Mouse (Mus musculus) layer of hippocampus, postnatal 14 days (tissue): Measurements from ENCODE around the gene Kat6b. TPM values are rescaled to one million over a fixed set of nuclear protein-coding genes. Genes with fewer than 3 reads are reported as not detected.
A peak's percentile ranks its signal among the peaks of the same experiment; 100 is the strongest.

Experiments
- DNase-seq, 2 experiments: peaks; one replicate each; pipeline ENCODE4 v3.0.0; 2021 to 2022; ENCODE audit warnings: low spot score in 2 of 2, mixed read lengths in 1 of 2
- total RNA-seq, 2 experiments: library from RNA; stranded (reverse); gene quantifications; 2 replicates each; pipeline ENCODE4 v1.2.3; 2021

The Kat6b gene
- total RNA-seq, 2 experiments from 2014 or later, result 58.0 to 62.2 TPM

DNA sequence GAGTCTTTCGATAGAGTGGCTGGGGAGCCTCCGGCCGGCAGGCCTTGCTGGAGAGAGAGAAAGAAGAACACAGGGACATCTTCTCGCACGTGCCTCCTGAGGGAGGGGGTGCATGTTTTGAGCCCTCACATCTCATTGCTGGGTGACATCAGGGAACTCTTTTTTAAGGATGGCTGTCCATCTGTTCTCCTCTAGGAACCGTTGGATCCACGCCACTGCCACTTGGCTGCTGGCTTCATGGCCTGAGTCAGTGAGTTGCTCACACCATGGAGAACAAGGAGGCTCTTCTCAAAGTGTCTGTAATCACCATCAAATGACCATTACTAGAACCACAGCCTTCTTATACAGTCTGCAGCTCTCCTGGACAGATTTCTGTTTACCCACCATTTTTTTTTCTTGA, 108.4 kb downstream of the Kat6b start:
- DNase-seq, result no peak

DNA sequence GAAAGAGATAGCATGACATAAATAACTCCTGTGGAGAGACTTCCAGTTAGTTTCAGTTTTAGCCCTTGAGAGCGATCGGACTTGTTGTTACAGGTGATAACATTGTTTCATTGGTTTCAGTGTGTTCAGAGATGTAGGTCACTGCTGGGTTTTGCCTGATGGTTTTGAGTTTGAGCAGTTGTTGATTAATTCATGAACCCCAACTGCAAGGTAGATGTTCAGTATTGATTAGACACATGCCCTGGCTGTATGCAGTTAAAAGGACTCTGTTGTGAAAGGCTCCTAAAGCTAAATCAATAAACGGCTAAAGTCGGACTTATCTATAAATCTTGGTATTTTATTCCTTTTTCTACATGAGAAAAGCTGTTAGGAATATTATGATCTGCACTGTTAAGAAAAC, 109.0 kb downstream of the Kat6b start:
- no peak for DNase-seq

- no peak for DNase-seq
Observed at GRCm38 (mm10) chr14:21592152-21592551, 110.9 kb downstream of the Kat6b start.

DNA sequence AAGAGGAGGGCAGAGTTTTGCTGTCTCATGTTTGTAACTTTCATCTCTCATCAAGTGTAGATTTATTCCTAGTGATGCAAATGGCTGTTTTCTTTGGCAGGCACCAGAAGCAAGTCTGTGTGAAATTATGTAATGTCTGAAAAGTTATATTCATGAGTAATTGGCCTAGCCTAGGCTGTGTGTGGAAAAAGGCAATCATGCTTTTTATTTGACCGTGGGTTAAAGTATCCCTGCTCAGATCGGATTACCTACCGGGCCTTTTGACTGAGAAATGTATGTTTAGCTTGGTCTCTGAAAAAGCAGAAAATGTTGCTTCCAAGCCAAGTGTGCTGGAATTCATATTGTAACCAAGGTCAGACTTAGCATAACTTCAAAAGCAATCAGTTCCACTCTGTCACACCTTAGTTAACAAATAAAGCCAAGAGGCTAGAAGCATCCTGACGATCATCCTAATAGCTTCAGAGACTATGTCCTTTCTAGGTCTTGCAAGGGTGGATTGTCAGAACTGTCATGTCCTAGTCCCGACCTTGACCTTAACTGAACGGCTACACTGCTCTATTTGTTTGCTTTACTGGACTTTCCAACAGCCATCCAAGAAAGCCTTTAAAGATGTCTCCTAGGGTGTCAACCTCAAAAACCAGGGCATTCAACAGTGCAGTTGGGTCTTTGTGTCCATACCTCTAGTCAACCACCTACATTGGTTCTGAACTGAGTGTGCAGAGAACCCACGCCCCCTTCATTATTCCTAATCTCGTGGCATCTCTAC, 111.9 kb downstream of the Kat6b start:
- DNase-seq, result no peak

DNA sequence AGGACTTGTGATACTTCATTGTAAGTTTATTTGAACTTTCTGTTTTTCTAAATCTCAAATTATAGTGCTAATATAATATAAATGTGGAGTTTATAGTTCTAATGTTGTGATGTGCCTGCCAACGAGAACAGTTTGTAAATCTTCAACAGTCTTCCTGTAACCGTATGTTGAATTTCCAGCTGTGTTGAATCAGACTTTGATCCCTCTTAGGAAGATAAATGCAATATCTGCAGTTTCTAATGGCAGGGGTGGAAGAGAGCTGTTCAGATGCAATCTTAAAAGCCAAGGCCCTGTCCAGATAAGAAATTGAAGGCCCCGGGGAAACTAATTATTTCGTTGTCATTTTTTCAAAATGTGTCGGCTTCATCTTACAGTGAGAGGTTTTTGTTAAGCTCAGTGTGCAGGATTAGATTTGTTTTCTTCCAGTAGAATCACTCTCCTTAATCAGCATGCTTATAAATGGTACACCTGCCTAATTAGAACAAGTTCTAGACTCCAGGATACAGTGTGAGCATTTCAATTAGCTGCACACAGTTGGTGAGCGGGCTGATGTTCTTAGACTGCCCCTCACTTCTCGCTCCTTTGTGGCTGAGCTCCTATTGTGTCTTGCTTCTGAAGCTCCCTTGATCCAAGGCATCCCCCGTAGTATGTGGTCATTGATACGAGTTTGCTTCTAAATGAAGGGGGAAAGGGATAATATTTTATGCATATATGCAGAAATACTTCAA, 118.4 kb downstream of the Kat6b start:
- no peak for DNase-seq

DNA sequence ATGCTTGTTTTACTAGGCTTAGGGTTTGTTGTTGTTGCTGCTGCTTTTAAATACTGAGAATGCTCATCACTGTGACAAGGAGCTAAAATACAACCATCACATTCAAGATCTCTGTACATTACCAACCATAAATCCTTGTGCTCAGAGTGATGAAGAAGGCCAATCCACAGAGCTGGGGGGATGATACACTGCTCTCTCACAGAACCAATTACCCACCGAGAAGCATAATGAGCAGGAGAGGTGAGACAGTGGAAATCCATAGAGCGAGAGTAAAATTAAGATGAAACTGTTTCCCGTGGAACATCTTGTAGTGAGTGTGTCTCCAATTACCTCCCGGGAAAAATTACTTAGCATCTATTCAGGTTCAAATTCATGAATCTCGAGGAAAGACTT, 118.9 kb downstream of the Kat6b start:
- DNase-seq, result no peak

- no peak for DNase-seq
Observed at GRCm38 (mm10) chr14:21600628-21601027, 119.4 kb downstream of the Kat6b start.

DNA sequence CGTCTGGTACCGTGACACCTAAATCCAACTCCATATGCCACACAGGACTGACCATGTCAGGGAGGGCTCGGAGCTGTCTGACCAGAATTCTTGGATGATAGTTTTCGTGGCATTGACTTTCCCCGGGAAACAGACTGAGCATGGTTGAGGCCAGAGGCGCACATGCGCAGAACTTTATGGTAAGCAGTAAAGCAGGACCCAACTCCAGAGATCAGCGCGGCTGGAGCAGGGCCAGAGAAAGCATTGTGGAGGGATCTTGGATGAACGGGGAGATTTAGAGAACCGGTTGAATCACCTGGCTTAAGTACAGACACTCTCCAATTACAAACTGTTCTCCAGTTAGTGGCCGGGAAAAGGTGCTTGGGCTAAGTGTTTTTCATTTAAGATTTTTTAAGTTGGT, 120.9 kb downstream of the Kat6b start:
- no peak for DNase-seq

- DNase-seq, result no peak
Observed at GRCm38 (mm10) chr14:21602937-21603336, 121.7 kb downstream of the Kat6b start.

DNA sequence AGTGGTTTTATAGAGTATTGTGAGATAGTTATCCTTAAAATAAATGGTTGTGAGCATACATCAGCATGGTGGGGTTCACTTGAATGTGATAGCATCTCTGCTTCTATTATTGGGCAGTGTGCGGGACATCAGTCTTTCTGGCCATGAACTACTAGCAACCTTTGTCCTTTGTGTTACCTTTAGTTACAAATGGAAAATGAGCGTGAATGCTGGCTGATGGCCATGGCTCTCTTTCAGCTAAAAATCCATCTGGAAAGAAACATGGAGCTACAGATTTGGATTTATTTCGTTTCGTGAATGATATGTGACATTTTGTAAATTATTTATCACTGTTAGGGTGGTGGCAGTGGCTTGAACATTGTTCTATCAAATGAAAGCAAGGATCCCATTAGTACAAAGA, 126.5 kb downstream of the Kat6b start:
- no peak for DNase-seq

DNA sequence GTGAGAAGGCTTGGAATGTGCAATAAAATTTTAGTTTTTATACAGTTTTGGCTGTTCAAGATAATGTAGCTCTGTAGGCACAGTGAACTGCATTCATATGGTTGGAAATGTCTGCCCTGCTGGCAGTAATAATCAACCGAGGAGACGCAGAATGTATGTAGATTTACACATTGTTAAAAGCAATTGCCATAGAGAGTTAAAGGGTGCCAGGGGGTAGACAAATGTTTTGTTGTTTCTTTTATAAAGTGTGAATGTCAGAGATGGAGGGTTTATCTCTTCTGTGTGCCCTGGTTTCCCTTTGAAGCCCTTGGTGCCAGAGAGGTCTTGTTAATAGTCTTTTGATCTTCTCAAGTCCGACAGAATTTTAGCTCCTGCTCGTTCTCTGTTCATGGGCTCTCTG, 127.7 kb downstream of the Kat6b start:
- DNase-seq, result no peak

- DNase-seq, result peak in 1 of 2 experiments; percentile 84
Observed at GRCm38 (mm10) chr14:21610224-21610623, 129.0 kb downstream of the Kat6b start.

DNA sequence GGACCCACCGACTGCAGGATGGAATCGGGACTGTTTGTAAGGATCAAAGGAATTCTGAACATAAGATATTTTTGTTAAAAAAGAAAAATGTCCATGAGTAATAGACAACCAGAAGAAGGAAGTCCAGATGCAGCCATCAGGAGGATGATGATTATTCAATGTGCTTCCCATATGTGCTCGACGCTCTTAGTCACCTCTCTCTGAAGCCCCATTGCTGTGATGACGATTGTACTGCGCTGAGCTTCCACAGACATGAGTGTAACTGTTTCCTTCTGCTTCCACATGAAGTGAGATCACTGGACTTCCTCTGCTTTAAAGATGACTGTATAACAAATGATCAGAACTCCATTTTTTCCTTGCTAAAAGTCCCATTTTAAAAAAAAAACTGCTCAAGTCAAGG, 131.8 kb downstream of the Kat6b start:
- DNase-seq, result no peak

DNA sequence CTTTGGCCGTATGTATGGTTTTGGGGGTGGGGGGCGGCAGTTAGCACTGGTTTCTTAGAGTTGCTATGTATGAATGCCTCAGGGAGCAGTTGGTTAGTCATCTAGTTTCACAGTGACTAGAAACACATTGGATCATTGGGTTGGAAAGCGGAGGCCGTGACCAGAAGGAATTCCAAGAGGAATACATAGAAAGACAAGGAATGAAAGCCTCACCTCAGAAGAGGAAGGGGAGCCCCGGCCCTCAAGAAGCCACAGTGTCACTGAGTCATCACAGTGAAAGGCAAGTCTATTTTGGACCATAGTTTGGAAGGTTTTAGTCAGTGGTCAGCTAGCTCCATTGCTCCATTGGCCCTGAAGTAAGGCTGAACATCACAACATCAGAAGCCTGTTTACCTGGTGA, 132.9 kb downstream of the Kat6b start:
- no peak for DNase-seq

- no peak for DNase-seq
Observed at GRCm38 (mm10) chr14:21615853-21616252, 134.6 kb downstream of the Kat6b start.

- no peak for DNase-seq
Observed at GRCm38 (mm10) chr14:21617221-21617980, 136.2 kb downstream of the Kat6b start.

- no peak for DNase-seq
Observed at GRCm38 (mm10) chr14:21619951-21620350, 138.7 kb downstream of the Kat6b start.

GRCm38 (mm10) chr14:21625946-21626345, 144.7 kb downstream of the Kat6b start:
- no peak for DNase-seq

DNA sequence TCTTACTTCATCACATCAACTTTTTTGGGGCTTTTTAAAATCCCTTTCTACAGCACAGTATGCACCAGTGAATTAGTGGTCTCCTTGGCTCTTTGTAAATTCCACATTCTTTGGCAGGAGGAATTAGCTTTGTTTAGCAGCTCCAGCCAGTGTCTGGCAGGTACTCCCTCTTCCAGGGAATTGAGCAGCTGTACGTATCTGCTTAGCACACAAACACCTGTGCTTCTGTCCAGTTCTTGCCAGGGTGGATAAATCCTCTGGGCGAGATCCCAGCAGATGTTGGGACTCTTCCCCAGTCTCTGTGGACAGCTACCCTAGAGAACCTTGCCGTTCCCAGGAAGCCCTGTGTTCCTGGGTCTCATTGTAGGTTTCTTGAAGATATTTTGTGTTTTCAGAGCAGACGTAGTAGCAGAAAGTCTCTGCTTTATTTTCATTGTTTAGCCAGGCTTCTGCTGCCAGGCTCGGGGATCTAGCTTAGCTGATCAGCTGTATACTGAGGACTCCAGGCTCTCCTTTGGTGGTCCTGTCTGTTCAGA, 150.5 kb downstream of the Kat6b start:
- DNase-seq, result no peak

- DNase-seq, result no peak
Observed at GRCm38 (mm10) chr14:21636548-21636947, 155.3 kb downstream of the Kat6b start.

- DNase-seq, result no peak
Observed at GRCm38 (mm10) chr14:21640806-21641435, 159.7 kb downstream of the Kat6b start.
